Mouse (Mus musculus) thymus, adult 2 months (tissue): ENCODE data around the gene Swsap1.

ENCODE experiments used
- CTCF ChIP-seq: fragments of 200-500 bp; IDR thresholded peaks from 2 replicates; pipeline ENCODE4 v1.5.1; 2012; ENCODE audit warnings: mild to moderate bottlenecking, control low read depth, low read length, moderate library complexity, borderline replicate concordance; ENCODE audit not compliant: control insufficient read depth, poor library complexity, insufficient read depth; ENCODE audit errors: extremely low read depth
- POLR2A ChIP-seq: fragments of 200-500 bp; IDR thresholded peaks from 2 replicates; pipeline ENCODE4 v1.6.1; 2012; ENCODE audit warnings: mild to moderate bottlenecking, low read length, control low read depth, moderate library complexity; ENCODE audit not compliant: control insufficient read depth, poor library complexity, insufficient read depth; ENCODE audit errors: extremely low read depth

DNA sequence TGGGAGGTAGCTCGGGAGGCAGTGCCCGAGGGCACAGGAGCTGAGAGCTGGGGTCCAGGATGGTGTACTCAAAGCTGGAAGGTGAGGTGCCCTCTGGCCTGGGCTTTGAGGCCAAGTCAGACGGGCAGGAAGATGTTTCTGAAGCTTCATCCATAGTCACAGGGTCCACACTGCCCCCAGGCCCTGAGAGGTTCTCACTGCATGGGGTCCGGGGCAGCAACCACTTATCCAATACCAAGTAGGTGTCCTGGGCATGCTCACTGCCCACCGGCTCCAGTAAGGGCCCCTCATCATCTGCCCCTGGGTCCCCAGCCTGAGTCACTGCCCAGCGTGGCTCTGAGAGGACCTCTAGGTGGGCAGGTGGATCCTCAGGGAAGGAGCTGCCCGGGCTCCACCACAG is 3.7 kb downstream of the Swsap1 start:
- TF ChIP-seq POLR2A (no peak), CTCF (no peak)
